Mouse (Mus musculus): Measurements from ENCODE around the gene Ublcp1.
A peak's percentile ranks its signal among the peaks of the same experiment; 100 is the strongest.

Ublcp1 gene

DNA sequence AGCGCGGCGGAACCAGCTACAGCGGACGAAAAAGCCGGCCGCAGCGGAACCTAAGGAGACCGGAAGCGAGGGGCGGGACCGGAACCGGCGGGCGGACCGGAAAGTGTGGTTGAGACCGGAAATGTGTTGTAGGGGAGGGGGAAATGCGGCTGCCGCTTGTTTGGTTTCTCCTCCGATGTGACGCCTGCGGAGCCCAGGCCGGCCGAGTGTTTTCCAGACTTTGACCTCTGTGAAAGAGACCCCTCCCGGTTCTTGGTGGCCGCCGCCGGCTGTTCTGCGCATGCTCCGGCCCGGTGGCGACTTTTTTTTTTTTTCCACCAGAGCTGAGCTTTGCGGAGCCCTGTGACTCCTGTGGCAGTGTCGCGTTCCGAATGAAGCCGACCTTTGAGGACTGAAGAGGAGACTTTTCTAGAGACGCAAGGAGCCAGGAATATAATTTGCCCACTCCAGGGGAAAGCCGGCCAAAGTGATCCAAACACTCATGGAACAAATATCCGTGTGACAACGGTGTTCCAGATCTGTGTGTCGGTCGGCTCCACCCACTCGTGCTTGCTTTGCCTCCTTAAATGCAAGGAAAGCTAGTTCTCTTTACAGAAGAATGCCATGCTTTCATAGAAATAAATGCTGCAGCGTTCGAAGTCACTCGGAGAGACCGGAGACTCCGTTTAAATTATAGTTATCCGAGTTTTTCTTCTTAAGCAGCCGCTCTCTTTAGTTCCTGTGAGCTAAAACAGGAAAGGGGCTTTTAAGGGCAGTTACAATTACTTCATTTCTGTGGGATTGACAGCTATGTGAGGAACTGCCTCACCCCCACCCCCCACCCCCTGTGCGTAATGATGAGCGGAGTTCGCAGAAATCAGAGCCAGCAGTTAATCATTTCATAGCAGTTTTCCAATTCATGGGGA lies at the start of gene Ublcp1:
Gene Ublcp1, minus strand, starts transcription at position 67 of the 905 bp plus-strand sequence.
- peak; percentile 95 for DNase-seq

DNA sequence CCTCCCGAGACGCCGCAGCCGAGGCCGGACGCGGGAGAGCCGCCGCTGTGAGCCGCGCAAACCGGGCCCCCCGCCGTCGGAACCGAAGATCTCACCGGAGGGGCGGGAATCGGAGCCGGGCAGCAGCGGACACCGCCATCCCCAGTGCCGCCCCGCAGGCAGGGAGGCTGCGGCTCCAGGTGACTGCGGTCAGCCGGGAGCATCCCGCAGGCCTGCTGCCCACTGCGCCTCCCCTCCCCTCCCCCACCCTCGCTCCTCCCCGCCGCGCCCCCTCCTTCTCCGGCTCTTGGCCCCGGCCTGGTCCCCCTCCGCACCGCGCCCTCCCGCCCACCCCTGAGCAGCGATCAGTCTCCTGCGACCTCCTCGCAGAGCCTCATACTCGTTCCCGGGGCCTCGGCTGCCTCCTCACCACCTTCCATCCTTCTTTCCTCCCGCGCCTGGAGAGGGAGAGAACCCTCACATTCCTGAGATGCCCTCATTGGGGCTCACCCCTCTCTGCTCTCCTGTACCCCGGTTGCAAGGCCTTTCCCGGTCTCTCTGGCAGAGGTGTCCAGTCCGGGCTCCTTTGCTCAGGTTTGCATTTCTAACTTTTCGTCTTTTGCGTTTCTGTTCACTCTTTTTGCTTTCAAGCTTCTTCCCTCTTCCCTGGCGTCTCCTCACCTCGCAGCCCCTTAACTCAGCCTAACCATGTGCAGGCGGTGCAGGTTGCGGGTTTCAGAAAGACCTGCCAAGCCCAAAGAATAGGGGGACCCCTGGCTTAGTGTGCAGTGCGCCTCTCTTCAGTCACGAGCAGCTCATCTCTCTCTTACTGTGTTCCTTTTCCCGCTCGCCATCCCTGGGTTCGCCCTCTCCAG lies 49.0 kb upstream of the Ublcp1 start:
- DNase-seq = peak; percentile 46

GRCm38 (mm10) chr11:44518281-44519095 lies 48.2 kb upstream of the Ublcp1 start, which contains the start of gene Rnf145:
Rnf145 (plus strand) TSS chr11:44518964.
- DNase-seq = peak; percentile 86

DNA sequence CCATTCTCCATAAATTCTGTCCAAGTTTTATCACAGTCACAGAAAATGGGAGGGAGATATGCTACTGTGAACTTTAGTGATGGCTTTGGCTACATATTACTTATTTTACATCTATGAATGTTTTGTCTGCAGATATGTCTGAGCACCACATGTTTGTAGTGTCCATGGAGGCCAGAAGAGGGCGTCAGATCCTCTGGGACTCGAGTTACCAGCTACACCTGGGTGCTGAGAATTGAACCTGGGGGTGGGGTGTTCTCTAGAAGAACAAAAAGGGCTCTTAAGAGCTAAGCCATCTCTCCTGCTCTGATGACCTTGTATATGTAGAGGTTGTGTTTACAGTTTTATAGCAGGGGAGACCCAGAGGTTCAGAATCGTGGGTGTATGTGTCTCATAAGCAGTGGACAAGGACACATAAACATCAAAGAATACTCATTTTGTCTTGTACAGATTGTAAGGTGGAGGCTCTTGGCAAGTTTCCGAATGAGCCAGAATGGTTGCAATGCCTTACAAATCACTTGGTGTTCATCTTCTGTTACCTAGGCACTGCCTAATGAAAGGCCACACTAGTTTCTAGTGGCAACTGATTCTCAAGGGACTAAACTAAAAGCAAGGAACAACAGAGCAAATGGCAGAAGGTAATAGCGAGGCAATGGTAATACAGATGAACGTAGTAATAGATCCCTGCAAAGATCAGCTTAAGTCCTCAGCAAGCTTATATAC lies 47.4 kb upstream of the Ublcp1 start:
- no peak for DNase-seq

DNA sequence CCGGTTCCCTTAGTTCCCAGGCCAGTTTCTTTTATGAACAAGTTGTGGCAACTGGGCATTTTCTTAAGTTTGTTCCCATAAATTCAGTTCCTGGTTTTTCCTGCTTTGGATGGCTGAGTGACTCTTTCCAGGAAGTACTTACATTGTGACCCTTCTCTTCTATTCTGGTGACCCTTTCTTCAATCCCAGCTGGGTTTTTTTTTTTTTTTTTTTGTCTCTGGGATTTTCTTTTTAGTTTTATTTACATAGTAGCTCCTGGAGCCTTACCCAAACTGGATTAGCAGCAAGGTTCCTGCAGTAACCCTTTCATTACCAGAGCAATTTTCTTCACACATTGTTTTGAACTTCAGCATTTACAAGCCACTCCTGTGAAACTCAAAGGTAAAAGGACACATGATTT lies 46.1 kb upstream of the Ublcp1 start:
- DNase-seq = no peak

DNA sequence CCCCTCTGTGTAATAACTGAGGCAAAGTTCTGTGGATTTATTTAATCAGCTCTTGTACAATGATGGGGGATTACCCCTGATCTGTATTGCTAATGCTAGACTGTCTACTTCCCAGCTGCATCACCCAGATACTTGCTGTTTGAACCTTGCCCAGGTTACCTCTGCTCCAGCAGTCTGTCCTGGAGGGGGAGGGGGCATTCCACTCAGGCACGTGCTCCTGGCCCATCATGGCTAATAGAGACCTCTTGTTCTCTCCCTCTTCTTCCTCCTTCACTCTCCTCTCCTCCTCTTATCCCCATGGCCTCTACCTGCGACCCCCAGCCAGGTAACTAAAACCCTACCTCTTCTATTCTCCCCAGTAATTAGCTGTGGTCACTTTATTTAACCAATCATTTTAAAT lies 44.4 kb upstream of the Ublcp1 start:
- DNase-seq = peak; percentile 56

DNA sequence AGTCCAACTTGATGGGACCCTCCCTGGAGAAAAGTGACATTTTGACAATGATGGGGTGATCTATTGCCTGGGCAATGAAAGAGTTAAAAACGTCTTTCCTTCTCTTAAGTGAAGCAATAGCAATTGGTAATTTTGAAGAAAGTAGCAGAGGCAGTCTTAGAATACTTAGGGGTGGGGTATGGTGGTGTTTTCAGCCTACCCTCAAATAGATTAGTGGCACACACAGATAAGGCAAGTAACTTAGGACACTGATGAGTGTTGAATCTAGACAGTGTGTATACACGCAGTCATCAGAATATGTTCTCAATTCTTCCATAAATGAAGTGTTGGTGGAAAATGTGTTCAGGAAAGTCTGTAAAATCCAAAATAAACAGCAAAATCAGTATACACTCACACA lies 42.7 kb upstream of the Ublcp1 start:
- no peak for DNase-seq

DNA sequence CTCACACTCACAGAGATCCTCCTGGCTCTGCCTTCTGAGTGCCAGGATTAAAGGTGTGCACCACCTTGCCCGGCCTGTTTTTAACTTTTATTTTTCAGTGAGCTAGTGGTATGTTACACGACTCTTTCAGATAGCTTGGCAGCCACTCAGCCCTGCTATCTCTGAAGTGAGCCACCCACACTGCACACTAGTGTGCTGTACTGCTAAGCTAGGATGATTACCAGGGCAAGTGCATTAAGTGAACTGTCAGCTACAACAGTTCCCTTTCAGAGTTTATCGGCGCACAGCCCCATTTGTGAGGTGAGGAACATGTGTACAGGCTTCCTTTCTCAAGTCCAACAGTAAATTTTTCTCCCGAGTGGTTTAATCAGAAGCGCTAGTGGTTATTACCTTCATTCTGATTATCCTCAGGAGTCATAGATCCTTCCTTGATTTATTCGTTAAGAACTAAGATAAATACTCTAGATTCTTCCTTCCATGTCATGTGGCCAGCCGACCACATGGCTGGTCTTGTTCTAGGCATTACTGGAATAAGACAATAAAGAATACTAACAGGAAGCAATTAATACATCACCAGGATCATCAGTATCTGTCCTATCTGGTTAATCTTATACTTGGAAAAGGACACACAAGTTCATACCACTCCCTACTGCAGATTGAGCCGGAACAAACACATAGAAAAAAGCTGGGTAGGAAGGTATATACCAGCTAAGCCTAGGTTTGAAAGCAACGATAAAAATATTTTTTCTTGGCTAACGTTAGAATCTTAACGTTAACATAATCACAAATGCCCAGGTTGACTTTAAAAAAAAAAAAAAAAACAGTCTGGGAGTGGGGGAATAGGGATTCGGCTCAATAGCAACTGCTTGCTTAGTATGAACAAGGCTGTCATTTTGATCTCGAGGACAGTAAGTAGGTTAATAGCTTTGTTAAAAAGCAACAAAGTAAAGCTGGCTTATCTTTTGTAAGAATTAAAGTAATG lies 42.0 kb upstream of the Ublcp1 start:
- DNase-seq = no peak

GRCm38 (mm10) chr11:44510371-44510770 lies 40.1 kb upstream of the Ublcp1 start:
- DNase-seq = no peak

DNA sequence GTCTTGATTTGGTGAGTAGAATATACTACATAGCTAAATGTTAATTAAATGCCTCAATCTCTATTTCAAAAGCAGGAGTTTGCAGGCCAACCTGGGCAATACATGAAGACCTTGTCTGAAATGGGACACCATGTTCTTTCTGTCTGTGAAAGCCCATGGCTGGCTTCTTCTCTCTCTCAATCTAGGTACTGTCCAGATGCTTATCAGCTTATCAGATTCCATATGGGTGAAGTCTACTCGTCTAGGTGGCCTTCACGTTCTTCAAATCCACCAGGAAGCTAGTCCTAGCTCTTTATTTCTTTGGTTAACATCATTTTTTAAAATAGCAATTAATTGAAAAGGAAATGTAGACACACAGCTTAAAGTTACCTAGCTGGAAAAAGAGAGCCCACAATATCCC lies 39.6 kb upstream of the Ublcp1 start:
- no peak for DNase-seq

DNA sequence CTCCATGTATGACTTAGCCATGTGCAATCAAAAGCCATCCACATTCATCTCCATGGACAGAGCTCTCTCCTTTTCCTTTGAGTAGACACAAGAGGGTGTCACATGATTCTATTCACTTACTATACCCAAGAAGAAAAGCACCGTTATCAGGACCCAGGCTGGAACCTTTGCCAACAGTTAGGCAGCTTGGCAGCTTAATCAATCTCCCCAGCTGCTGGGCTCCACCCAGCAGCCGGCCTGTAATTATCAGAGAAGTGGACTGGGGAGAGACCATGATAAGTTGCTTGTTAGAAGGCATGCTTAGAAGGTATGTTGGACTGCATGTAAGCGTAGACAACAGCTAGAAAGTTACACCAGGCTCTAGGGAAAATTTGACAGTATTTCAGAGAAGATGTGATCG lies 38.6 kb upstream of the Ublcp1 start:
- DNase-seq = no peak

GRCm38 (mm10) chr11:44504761-44505160 lies 34.5 kb upstream of the Ublcp1 start:
- DNase-seq = no peak

GRCm38 (mm10) chr11:44504146-44504545 lies 33.8 kb upstream of the Ublcp1 start:
- no peak for DNase-seq

DNA sequence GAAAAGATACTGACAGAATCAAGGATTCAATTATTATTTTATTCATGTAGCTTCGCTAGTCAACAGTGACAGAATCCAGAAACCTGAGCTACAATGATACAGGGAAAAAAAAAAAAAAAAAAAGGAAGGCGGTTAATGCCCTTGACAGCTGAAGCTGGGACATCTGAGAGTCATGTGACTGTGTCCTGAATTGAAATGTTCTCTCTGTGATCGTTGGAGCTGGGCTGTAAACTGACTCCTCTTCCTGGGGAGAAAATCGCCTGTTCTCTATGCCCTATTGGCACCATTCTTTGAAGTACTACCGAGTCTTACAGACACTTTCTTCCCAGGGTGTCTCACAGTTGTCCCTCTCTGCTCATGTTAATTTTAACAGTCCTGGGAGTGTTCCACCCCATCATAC lies 32.6 kb upstream of the Ublcp1 start:
- no peak for DNase-seq

- no peak for DNase-seq
Observed at GRCm38 (mm10) chr11:44501477-44501876, 31.2 kb upstream of the Ublcp1 start.

GRCm38 (mm10) chr11:44500966-44501365 lies 30.7 kb upstream of the Ublcp1 start:
- no peak for DNase-seq

GRCm38 (mm10) chr11:44498412-44499272 lies 28.3 kb upstream of the Ublcp1 start:
- no peak for DNase-seq

- DNase-seq = no peak
Observed at GRCm38 (mm10) chr11:44496217-44496616, 25.9 kb upstream of the Ublcp1 start.

DNA sequence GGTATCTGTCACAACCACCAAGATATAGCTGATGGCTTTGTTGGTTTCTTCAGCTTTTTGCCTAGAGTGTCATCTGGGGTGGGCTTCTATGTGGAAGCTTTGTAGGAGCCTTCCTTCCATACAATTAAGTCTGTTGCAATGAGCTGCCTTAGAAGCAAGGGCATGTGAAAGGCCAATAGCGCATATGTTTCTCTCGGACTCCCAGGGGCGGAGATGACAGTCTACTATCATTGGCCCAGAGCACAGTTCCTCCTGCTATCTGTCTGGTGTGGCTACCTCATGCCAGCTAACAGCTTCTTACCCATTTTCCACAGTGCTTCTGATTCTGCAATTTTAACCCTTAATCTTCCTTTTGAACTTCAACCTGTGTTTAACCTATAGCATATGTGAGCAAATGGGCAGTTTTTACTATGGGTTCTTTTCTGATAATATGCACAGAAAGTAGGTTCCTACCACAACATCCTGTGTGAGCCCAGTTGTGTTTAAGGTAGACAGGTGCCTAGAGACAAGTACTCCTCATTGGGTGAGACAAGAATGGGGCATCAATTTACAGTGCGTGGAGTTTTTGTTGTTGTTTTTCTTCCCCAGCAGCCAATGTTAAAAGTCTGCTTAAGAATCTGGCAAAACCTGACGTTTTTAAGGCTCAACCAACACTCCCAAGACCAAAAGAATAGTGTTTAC lies 24.5 kb upstream of the Ublcp1 start:
- no peak for DNase-seq

All from kidney, adult 18-20 months (tissue).